Mouse (Mus musculus) thymus, postnatal 4 days (tissue): ENCODE measurements around the gene Sprr2b.
"Not testable (repeated sequence)": the region's sequence is repeated elsewhere in the genome, so short reads cannot be mapped to it uniquely, and the experiment has no call there.

Experiments used
- DNase-seq: peaks from one replicate; pipeline ENCODE4 v3.0.0; 2021

Sprr2b gene

GRCm38 (mm10) chr3:92316320-92316719, at the start of gene Sprr2b:
TSS of gene Sprr2b (plus strand) at chr3:92316620.
- DNase-seq = no peak

- not testable (repeated sequence) for DNase-seq
Observed at GRCm38 (mm10) chr3:92271414-92271985, 44.9 kb upstream of the Sprr2b start.

- DNase-seq = not testable (repeated sequence)
Observed at GRCm38 (mm10) chr3:92273504-92273903, 42.9 kb upstream of the Sprr2b start.

- not testable (repeated sequence) for DNase-seq
Observed at GRCm38 (mm10) chr3:92274018-92274417, 42.4 kb upstream of the Sprr2b start.

- DNase-seq = not testable (repeated sequence)
Observed at GRCm38 (mm10) chr3:92279663-92280062, 36.8 kb upstream of the Sprr2b start.

GRCm38 (mm10) chr3:92280963-92281606, 35.3 kb upstream of the Sprr2b start:
- DNase-seq = not testable (repeated sequence)

- DNase-seq = not testable (repeated sequence)
Observed at GRCm38 (mm10) chr3:92285101-92285500, 31.3 kb upstream of the Sprr2b start, which contains the start of gene Sprr2a3. TSS of gene Sprr2a3 (plus strand) at chr3:92285417.

- not testable (repeated sequence) for DNase-seq
Observed at GRCm38 (mm10) chr3:92288489-92288888, 27.9 kb upstream of the Sprr2b start.

- DNase-seq = no peak
Observed at GRCm38 (mm10) chr3:92307406-92307805, 9.0 kb upstream of the Sprr2b start.

- DNase-seq = no peak
Observed at GRCm38 (mm10) chr3:92317384-92317783, 964 bp downstream of the Sprr2b start.

GRCm38 (mm10) chr3:92336278-92336677, 19.9 kb downstream of the Sprr2b start:
- DNase-seq = no peak

GRCm38 (mm10) chr3:92338840-92339239, 22.4 kb downstream of the Sprr2b start, which contains the start of gene Sprr2d:
TSS of gene Sprr2d (plus strand) at chr3:92339140.
- no peak for DNase-seq

GRCm38 (mm10) chr3:92351843-92352242, 35.4 kb downstream of the Sprr2b start, which contains the start of gene Sprr2e:
TSS of gene Sprr2e (plus strand) at chr3:92352143.
- DNase-seq = no peak

- no peak for DNase-seq
Observed at GRCm38 (mm10) chr3:92361619-92362018, 45.2 kb downstream of the Sprr2b start.

- DNase-seq = no peak
Observed at GRCm38 (mm10) chr3:92364887-92365286, 48.5 kb downstream of the Sprr2b start, which contains the start of gene Sprr2f. TSS of gene Sprr2f (plus strand) at chr3:92365187.
